Mouse (Mus musculus) retina, embryonic 14.5 days (tissue): ENCODE measurements at regions not wholly inside any gene's neighbourhood (a gene's known extent, or its start where the extent isn't known, plus 50 kb on each side); places are given as distances from the start of the nearest gene placed in this dataset.

Source experiments
- DNase-seq: peaks from one replicate; pipeline ENCODE4 v3.0.0-alpha.2; 2015; ENCODE audit warnings: low spot score

GRCm38 (mm10) chr13:42358588-42358987, 57.3 kb downstream of the Edn1 start:
- DNase-seq = no peak

- DNase-seq = no peak
Measured at GRCm38 (mm10) chr13:42367655-42368554, 66.6 kb downstream of the Edn1 start.

- no peak for DNase-seq
Measured at GRCm38 (mm10) chr13:42369826-42370225, 68.5 kb downstream of the Edn1 start.

DNA sequence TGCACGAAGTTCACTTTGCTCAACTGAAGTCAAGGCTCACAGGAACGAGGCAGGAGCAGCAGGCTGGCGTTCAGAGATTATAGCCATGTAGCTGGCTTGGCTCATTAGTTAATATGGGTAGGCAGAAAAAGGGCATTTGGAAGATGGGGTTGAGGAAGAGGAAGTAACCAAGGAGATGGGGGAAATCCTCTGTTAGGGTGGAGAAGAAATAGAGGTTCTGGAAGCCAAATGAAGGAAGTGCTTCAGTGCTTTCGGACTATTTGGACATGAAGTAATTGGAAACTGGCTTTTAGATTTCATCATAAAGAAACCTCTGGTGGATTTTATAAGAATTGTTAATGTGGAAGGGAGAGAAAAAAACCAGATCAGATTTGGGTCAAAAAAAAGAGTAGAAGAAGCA, 70.9 kb downstream of the Edn1 start:
- no peak for DNase-seq

GRCm38 (mm10) chr13:42374181-42374596, 72.9 kb downstream of the Edn1 start:
- DNase-seq = no peak

DNA sequence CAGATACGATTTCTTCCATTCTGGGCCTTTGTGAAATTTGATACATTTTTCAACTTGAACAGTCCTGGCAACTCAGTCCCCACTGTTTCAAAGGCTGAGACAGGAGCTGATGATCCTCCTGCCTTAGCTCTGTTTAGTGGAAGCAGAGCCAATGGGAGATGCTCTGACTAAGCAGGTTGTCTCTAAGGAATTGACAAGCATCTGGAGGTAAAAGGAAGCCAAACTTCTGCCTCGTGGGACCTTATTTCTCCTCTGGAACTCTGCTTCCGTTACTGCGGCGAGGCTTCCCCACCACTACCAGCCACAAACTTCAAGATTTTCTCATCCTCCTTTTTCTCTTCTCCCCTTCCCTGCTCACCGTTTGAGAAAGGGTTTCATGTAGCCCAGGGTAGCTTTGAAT, 78.4 kb downstream of the Edn1 start:
- DNase-seq = no peak

DNA sequence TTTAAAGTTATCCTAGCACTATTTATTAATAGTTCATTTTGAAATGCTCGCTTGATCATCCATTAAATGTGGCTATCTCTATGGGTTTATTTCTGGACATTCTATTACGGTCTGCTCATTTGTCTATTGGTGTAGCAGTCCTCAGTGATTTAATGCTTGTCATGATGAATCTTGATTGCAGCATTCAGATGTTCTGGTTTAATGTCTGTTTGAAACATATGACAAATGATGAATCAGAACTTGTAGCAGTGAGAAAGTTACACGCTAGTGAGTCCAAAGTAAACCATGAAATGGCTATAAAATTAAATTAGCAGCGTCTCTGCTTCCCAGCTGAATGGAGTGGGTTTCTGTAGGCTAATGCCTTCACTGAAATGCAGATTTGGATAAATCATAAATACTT, 81.8 kb downstream of the Edn1 start:
- no peak for DNase-seq

DNA sequence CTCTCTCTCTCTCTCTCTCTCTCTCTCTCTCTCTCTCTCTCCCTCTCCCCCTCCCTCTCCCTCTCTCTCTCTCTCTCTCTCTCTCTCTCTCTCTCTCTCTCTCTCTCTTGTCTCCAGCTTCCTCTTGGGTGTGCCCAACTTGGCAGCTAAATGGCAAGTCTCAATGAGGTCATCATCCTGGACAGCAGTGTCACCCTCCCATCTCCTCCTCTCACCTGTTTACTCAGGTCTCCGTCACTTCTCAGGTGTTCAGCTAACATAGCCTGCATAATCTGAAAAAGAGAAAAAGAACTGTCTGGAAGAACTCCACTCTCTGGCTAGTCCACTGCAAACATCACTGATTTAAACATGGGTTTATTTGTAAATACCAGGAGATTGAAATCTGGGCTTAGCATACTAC, 89.1 kb downstream of the Edn1 start:
- DNase-seq = no peak

DNA sequence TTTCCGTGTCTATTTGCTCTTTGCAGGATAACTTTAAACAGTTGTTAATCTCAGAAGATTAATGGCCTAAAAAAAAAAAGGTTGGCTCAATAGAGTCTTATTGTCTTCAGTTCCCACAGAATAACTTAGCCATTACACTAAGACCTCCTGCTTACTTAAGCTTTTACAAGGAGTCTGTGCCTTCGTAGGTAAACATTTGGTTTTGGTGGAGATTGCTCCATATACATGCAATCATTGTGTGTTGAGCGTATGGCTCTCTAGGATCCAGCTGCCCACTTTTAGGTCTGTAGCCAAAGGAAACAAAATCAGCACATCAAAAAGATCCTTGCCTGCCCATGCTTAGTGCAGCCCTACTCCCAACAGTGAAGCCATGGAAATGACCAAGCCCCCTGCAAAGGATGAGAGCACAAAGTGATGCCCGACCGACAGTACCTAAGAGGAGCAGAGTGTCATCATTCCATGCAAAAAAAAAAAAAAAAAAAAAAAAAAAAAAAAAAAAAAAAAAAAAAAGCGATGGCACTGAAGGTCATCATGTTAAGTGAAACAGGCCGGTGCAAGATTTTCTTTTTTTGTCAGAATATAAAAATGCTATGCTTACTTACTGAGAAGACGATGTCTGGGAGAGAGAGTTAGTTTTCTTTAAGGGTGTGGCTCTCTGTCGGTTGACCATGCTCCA, 90.2 kb downstream of the Edn1 start:
- no peak for DNase-seq

DNA sequence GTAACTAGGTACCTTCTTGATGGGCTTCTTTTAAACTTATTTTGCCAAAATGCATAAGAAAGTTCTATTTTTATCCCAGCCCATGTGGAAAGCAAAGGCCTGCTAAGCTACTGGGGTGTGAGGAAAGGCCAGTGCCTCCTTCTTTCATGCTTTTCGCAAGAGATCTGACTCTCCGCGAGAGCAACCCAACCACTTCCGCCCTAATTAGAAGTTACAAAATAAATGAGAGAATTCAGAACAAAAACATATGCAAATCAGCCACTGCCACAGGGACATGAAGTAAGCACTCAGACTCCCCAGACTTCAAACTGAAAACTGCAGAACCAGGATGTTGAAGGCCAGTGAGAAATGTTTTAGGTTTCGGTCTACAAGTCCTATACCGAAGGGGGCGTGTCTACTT, 91.4 kb downstream of the Edn1 start:
- no peak for DNase-seq

DNA sequence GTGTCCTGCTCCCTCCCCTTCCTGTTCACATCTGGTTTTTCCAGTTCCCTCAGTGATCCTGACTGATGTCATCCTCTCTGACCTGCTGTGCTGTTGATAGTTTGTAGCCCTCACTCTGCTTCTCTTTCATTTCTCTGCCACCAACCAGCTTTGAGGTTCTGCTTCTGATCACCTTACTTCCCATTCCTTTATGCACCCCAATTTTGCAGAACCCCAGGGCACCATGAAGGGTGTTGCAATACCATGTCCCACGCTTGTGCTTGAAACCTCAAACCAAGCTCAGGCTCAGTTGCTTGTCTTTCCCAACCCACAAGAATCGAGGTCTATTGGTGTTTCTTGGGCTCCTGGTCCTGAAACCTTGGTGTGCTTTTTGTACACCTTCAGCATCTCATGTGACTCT, 93.3 kb downstream of the Edn1 start:
- DNase-seq = no peak

- peak; percentile 6 for DNase-seq
Measured at GRCm38 (mm10) chr13:42401513-42401912, 100.2 kb downstream of the Edn1 start.

GRCm38 (mm10) chr13:42403231-42404020, 102.2 kb downstream of the Edn1 start:
- no peak for DNase-seq

- DNase-seq = peak; percentile 16
Measured at GRCm38 (mm10) chr13:42412652-42413282, 111.5 kb downstream of the Edn1 start.

GRCm38 (mm10) chr13:42446921-42447320, 145.6 kb downstream of the Edn1 start:
- peak; percentile 36 for DNase-seq

GRCm38 (mm10) chr13:42453665-42454064, 152.4 kb downstream of the Edn1 start:
- no peak for DNase-seq

GRCm38 (mm10) chr13:42459892-42460291, 158.6 kb downstream of the Edn1 start:
- no peak for DNase-seq

DNA sequence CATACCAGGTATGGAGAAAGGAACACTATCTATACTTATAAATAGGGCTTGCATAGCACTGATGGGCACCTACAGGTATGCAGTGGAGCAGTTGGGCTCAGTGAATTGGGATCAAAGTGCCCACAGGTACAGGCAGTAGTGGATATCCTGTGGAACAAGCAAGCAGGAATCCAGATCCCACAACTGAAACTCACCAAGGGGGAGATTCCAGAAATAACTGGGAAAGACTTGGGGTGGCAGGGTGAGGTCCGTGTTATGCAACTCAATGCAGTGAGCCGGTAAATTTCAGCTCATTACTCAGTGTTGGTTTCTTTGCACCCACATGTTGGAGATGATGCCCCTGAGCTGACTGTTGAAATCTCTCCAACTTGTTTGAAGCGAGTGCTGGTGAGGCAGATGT, 177.5 kb downstream of the Edn1 start:
- no peak for DNase-seq

- no peak for DNase-seq
Measured at GRCm38 (mm10) chr13:42490956-42491680, 189.3 kb upstream of the Phactr1 start.

DNA sequence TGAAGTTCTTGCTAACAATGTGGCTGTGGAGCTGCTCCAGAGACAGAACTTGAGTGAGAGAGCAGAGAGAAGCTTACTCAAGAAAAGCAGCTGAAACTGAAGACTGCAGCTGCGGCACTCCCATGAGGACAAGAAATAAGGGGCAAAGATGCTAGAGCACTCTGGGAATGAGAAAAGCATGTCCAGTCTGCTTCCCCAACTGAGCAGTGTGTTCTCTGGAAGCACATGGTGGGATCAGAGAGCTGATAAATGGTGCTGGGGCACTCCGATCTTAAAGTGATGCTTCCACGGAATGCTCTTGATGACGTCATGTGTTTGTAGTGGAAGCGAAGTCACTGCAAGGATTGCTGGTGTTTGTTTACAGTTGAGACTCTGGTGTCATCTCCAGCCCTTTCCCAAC, 186.1 kb upstream of the Phactr1 start:
- DNase-seq = no peak

DNA sequence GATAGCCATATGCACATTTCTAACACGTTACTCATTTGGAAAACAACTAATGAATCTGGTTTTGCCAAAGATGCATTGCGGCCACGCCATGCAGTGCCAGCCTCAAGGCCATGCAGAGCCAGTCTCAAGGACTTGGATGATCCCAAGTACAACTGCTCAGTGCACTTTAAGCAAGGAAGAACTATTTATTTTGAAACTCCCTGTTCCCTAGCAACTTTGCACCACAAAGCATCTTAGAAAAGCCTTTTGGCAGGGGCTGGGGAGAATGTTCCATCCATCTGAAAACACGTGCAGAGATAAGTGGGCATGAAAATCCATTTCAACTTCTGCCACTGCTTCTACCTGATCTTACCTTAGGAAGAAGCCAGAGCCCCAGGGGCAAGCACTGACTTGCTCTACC, 182.1 kb upstream of the Phactr1 start:
- no peak for DNase-seq
